Mouse (Mus musculus) spleen, adult 2 months (tissue): ENCODE measurements around the gene Mbd6. TPM values are rescaled to one million over a fixed set of nuclear protein-coding genes. Genes with fewer than 3 reads are reported as not detected.
"Not testable (repeated sequence)": the region's sequence is repeated elsewhere in the genome, so short reads cannot be mapped to it uniquely, and the experiment has no call there.

Experiments
- DNase-seq, 2 experiments: peaks; one replicate each; pipeline versions ENCODE4 v3.0.0 to v3.0.0-alpha.2; 2012 to 2021; ENCODE audit warnings: low spot score in 2 of 2, low read depth in 1 of 2
- H3K27ac ChIP-seq: fragments of 200-500 bp; 2 replicates; pipeline ENCODE4 v1.5.1; 2012; ENCODE audit warnings: low read length, inconsistent platforms; ENCODE audit not compliant: insufficient read depth
- H3K27me3 ChIP-seq: fragments of 200-500 bp; 2 replicates; pipeline ENCODE4 v1.6.1; 2012; ENCODE audit warnings: mild to moderate bottlenecking, moderate library complexity, low read length, inconsistent platforms; ENCODE audit not compliant: control insufficient read depth, insufficient read depth
- H3K36me3 ChIP-seq: fragments of 200-500 bp; 2 replicates; pipeline ENCODE4 v1.6.1; 2012; ENCODE audit warnings: mild to moderate bottlenecking, low read length, inconsistent platforms; ENCODE audit not compliant: control insufficient read depth, insufficient read depth
- H3K4me1 ChIP-seq: fragments of 200-500 bp; 2 replicates; pipeline ENCODE4 v1.6.1; 2011; ENCODE audit warnings: inconsistent platforms; ENCODE audit not compliant: control insufficient read depth, insufficient read depth, insufficient read length
- H3K4me3 ChIP-seq: fragments of 200-500 bp; 2 replicates; pipeline ENCODE4 v1.5.1; 2011; ENCODE audit warnings: mild to moderate bottlenecking, inconsistent platforms; ENCODE audit not compliant: insufficient read depth, insufficient read length; ENCODE audit errors: extremely low read depth
- CTCF ChIP-seq: fragments of 200-500 bp; IDR thresholded peaks from 2 replicates; pipeline ENCODE4 v1.5.1; 2011; ENCODE audit warnings: mild to moderate bottlenecking, inconsistent platforms; ENCODE audit not compliant: insufficient read depth, insufficient read length, insufficient replicate concordance; ENCODE audit errors: extremely low read depth
- POLR2A ChIP-seq: fragments of 200-500 bp; IDR thresholded peaks from 2 replicates; pipeline ENCODE4 v1.6.1; 2011; ENCODE audit warnings: low read depth, low read length, inconsistent platforms
- WGBS: fragments of 180-500 bp; shearing (Covaris S2); methylation state at CpG from one replicate; pipeline ENCODE4 v1.1.7; 2018; 5-methylcytosine and 5-hydroxymethylcytosine counted together
- polyA plus RNA-seq: library from polyadenylated mRNA; depleted of rRNA; stranded (reverse); fragments of >200 nt; gene quantifications from 2 replicates; pipeline ENCODE4 v1.2.3, GENCODE M21; 2012

Gene Mbd6
- polyA plus RNA-seq, 1 experiment: 55.8 TPM

- 0 out of 2 replicates have a peak overlapping the region, but pooled peaks have one; percentile 5 for H3K27ac ChIP-seq
- H3K27me3 ChIP-seq: no peaks in the 10 kb centered on the region
- no peak for TF ChIP-seq POLR2A
- TF ChIP-seq CTCF: no peak
- H3K4me3 ChIP-seq: no peak overlapping the region
- H3K4me1 ChIP-seq: no peaks in the 10 kb centered on the region
- WGBS: 55% methylated on average over 4 of the region's 4 CpGs
- no peak for DNase-seq
- peaks cover 7% of the 10 kb centered on the region for H3K36me3 ChIP-seq
Observed at GRCm38 (mm10) chr10:127312858-127313257, 24.0 kb upstream of the Mbd6 start.

DNA sequence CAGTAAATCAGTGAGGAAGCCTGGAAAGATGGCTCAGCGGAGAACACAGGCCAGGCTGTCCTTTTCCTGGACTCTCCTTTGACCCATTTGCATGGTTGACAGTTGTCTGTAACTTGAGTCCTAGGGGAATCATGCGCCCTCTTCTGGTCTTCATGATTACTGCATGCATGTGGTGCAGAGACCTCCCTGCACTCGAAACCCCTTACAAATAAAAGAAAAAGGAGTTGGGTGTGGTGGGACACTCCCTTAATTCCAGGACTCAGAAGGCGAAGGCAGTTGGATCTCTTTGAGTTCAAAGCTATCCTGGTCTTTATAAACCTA is 23.5 kb upstream of the Mbd6 start:
- 2% methylated on average over 4 of the region's 4 CpGs for WGBS
- Histone ChIP-seq H3K4me1 (no peaks in the 10 kb centered on the region), H3K27ac (peak overlapping the region; percentile 67), H3K27me3 (no peaks in the 10 kb centered on the region), H3K36me3 (peaks cover 8% of the 10 kb centered on the region), H3K4me3 (peak overlapping the region; percentile 68; the same call in 1 of the 2 replicates)
- peak; percentile 76 to 80 for DNase-seq
- TF ChIP-seq POLR2A (no peak), CTCF (peak; percentile 54; the same call in 1 of the 2 replicates)

- Histone ChIP-seq H3K4me1 (no peaks in the 10 kb centered on the region), H3K27ac (peak within 1 kb of the TSS; percentile 71), H3K27me3 (no peaks in the 10 kb centered on the region), H3K36me3 (peaks cover 12% of the 10 kb centered on the region), H3K4me3 (peak within 1 kb of the TSS; percentile 68)
- under 1% methylated on average over 65 of the region's 65 CpGs for WGBS
- peak; percentile 89 to 93 for DNase-seq
- TF ChIP-seq POLR2A: no peak; the same call in none of the 2 replicates
- TF ChIP-seq CTCF: no peak
Observed at GRCm38 (mm10) chr10:127311476-127312355, 22.9 kb upstream of the Mbd6 start, which contains the start of gene Mars. Gene Mars (minus strand): TSS chr10:127311786.

DNA sequence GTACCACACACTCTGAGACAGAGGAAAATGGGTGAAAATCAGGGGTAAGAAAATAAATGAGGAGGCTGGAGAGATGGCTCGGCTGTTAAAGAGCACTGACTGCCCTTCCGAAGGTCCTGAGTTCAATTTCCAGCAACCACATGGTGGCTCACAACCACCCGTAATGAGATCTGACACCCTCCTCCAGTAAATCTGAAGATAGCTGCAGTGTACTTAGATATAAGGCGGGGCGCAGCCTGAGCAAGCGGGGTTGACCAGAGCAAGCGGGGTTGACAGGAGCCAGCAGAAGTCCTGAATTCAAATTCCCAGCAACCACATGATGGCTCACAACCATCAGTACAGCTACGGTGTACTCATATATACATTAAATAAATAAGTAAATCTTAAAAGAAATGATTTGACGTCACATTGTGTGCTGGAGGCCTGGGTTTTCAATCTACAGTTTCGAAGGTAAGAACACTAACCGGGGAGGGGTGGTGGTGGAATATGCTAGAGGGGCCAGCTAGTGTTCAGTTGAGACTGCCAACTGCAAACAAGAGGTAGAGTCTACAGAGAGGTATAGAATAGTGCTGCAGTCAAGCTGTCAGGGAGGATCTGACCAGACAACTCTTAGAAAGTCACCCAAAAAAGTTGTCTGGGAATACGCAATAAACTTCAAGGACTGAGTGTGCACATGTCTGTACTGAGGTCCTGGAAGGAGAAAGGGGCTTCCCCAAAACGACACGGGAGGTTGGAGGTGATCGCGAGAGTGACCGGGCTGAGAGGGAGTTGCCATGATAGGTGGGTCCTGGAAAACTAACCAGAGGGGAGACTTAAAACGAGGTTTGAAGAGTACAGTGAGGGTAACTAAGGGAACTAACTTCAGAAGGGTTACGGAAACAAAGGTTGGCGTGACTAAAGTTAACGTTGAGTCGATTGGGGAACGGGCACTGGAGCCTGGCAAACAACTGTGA is 22.0 kb upstream of the Mbd6 start:
- 35% methylated on average over 23 of the region's 23 CpGs for WGBS
- Histone ChIP-seq H3K4me3 (peak overlapping the region; percentile 68), H3K27me3 (no peaks in the 10 kb centered on the region), H3K36me3 (peaks cover 20% of the 10 kb centered on the region), H3K27ac (peak overlapping the region; percentile 71), H3K4me1 (no peaks in the 10 kb centered on the region)
- TF ChIP-seq POLR2A (no peak), CTCF (no peak)
- DNase-seq: peak in 1 of 2 experiments; percentile 21

DNA sequence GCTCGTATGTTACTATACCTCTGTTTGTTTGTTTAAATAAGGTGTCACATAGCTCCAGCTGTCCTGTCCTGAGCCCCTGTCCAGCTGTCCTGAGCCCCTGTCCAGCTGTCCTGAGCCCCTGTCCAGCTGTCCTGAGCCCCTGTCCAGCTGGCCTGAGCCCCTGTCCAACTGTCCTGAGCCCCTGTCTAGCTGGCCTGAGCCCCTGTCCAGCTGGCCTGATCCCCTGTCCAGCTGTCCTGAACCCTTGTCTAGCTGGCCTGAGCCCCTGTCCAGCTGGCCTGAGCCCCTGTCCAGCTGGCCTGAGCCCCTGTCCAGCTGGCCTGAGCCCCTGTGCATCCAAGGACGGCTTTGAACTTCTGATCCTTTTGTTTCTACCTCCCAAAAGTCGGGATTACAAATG is 20.3 kb upstream of the Mbd6 start:
- peaks cover 32% of the 10 kb centered on the region for H3K36me3 ChIP-seq
- H3K4me1 ChIP-seq, DNase-seq, H3K27ac ChIP-seq, H3K27me3 ChIP-seq, H3K4me3 ChIP-seq: not testable (repeated sequence)
- WGBS: 90% methylated on average over 3 of the region's 3 CpGs

- Histone ChIP-seq H3K4me3 (no peak overlapping the region), H3K4me1 (no peaks in the 10 kb centered on the region), H3K27ac (no peak overlapping the region), H3K27me3 (no peaks in the 10 kb centered on the region), H3K36me3 (peaks cover 57% of the 10 kb centered on the region)
- no peak for DNase-seq
- TF ChIP-seq POLR2A (no peak), CTCF (no peak)
- 95% methylated on average over 11 of the region's 11 CpGs for WGBS
Observed at GRCm38 (mm10) chr10:127303136-127303535, 14.3 kb upstream of the Mbd6 start.
